Mouse (Mus musculus): ENCODE measurements around the gene Piezo1.

DNA sequence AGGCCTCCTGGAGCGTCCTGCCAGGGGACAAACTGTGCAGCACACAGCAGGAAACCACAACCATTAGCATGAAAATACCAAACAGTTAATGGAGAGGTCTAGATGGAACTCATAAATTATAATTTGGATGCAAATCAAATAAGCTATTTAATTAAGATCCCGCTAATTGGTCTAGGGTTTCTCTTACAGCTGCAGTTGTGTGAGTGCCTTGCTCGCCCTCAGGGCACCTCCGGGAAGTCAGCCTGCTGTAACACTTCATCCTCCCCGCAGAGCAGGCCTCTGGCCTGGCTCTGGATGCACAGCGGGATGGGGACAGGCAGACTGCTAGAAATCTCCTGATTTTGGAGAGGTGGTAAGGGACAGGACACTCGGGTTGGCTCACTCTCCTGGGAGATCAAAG lies 35.0 kb upstream of the Piezo1 start:
- no peak for TF ChIP-seq CTCF (IDR thresholded peaks at IDR 0.05; ENCODE audit: borderline replicate concordance, insufficient read depth, low read length)
- TF ChIP-seq POLR2A (IDR thresholded peaks at IDR 0.05; ENCODE audit: low read depth, low read length) = no peak
